Mouse (Mus musculus): ENCODE measurements at regions not wholly inside any gene's neighbourhood (a gene's known extent, or its start where the extent isn't known, plus 50 kb on each side); places are given as distances from the start of the nearest gene placed in this dataset.

- no peak overlapping the region for H3K27ac ChIP-seq (ENCODE audit: low read length)
- H3K27me3 ChIP-seq (ENCODE audit: control insufficient read depth, insufficient read depth, low read length): no peaks in the 10 kb centered on the region
- ATAC-seq (ENCODE audit: insufficient number of reproducible peaks, insufficient read depth, low FRiP score, low read depth): no peak
- H3K36me3 ChIP-seq (ENCODE audit: control insufficient read depth, insufficient read depth, low read length): no peaks in the 10 kb centered on the region
- H3K4me2 ChIP-seq (replicated peaks; ENCODE audit: low read depth, low read length): no peak overlapping the region
- no peak overlapping the region for H3K4me3 ChIP-seq (ENCODE audit: low read depth, low read length)
- WGBS: 81% methylated on average over 7 of the region's 7 CpGs
- no peaks in the 10 kb centered on the region for H3K4me1 ChIP-seq (ENCODE audit: control insufficient read depth, insufficient read depth, low read length)
- H3K9ac ChIP-seq (replicated peaks; ENCODE audit: low read depth, low read length): no peak overlapping the region
- H3K9me3 ChIP-seq (ENCODE audit: control insufficient read depth, low read depth, low read length): no peaks in the 10 kb centered on the region
These were observed 262.4 kb downstream of the Foxo1 start for GRCm38 (mm10) chr3:52530406-52530970.

- WGBS: 50% methylated on average over 6 of the region's 6 CpGs
- Histone ChIP-seq H3K27me3 (ENCODE audit: control insufficient read depth, insufficient read depth, low read length) (no peaks in the 10 kb centered on the region), H3K4me2 (replicated peaks; ENCODE audit: low read depth, low read length) (no peak overlapping the region), H3K27ac (ENCODE audit: low read length) (no peak overlapping the region), H3K9ac (replicated peaks; ENCODE audit: low read depth, low read length) (no peak overlapping the region), H3K9me3 (ENCODE audit: control insufficient read depth, low read depth, low read length) (no peaks in the 10 kb centered on the region), H3K36me3 (ENCODE audit: control insufficient read depth, insufficient read depth, low read length) (no peaks in the 10 kb centered on the region), H3K4me3 (ENCODE audit: low read depth, low read length) (no peak overlapping the region), H3K4me1 (ENCODE audit: control insufficient read depth, insufficient read depth, low read length) (no peaks in the 10 kb centered on the region)
- ATAC-seq (ENCODE audit: insufficient number of reproducible peaks, insufficient read depth, low FRiP score, low read depth): no peak
These were observed 261.0 kb downstream of the Foxo1 start for GRCm38 (mm10) chr3:52529136-52529535.

- Histone ChIP-seq H3K36me3 (ENCODE audit: control insufficient read depth, insufficient read depth, low read length) (no peaks in the 10 kb centered on the region), H3K9me3 (ENCODE audit: control insufficient read depth, low read depth, low read length) (no peaks in the 10 kb centered on the region), H3K27me3 (ENCODE audit: control insufficient read depth, insufficient read depth, low read length) (no peaks in the 10 kb centered on the region), H3K4me3 (ENCODE audit: low read depth, low read length) (no peak overlapping the region), H3K4me1 (ENCODE audit: control insufficient read depth, insufficient read depth, low read length) (no peaks in the 10 kb centered on the region), H3K9ac (replicated peaks; ENCODE audit: low read depth, low read length) (no peak overlapping the region), H3K27ac (ENCODE audit: low read length) (no peak overlapping the region), H3K4me2 (replicated peaks; ENCODE audit: low read depth, low read length) (no peak overlapping the region)
- ATAC-seq (ENCODE audit: insufficient number of reproducible peaks, insufficient read depth, low FRiP score, low read depth): no peak
- WGBS: 85% methylated on average over 7 of the region's 7 CpGs
These were observed 260.4 kb downstream of the Foxo1 start for GRCm38 (mm10) chr3:52528521-52528920.

- H3K4me3 ChIP-seq (ENCODE audit: low read depth, low read length): no peak overlapping the region
- 0 out of 2 replicates have a peak, but pooled peaks cover 4% of the 10 kb centered on the region for H3K4me1 ChIP-seq (ENCODE audit: control insufficient read depth, insufficient read depth, low read length)
- H3K27ac ChIP-seq (ENCODE audit: low read length): no peak overlapping the region
- no peak overlapping the region for H3K9ac ChIP-seq (replicated peaks; ENCODE audit: low read depth, low read length)
- H3K9me3 ChIP-seq (ENCODE audit: control insufficient read depth, low read depth, low read length): no peaks in the 10 kb centered on the region
- H3K4me2 ChIP-seq (replicated peaks; ENCODE audit: low read depth, low read length): no peak overlapping the region
- no peaks in the 10 kb centered on the region for H3K27me3 ChIP-seq (ENCODE audit: control insufficient read depth, insufficient read depth, low read length)
- WGBS: 74% methylated on average over 3 of the region's 3 CpGs
- no peak for ATAC-seq (ENCODE audit: insufficient number of reproducible peaks, insufficient read depth, low FRiP score, low read depth)
- no peaks in the 10 kb centered on the region for H3K36me3 ChIP-seq (ENCODE audit: control insufficient read depth, insufficient read depth, low read length)
These were observed 259.6 kb downstream of the Foxo1 start for GRCm38 (mm10) chr3:52527781-52528180.

- H3K4me2 ChIP-seq (replicated peaks; ENCODE audit: low read depth, low read length): no peak overlapping the region
- H3K27ac ChIP-seq (ENCODE audit: low read length): no peak overlapping the region
- H3K9ac ChIP-seq (replicated peaks; ENCODE audit: low read depth, low read length): no peak overlapping the region
- ATAC-seq (ENCODE audit: insufficient number of reproducible peaks, insufficient read depth, low FRiP score, low read depth): no peak
- H3K4me3 ChIP-seq (ENCODE audit: low read depth, low read length): no peak overlapping the region
- 41% methylated on average over 14 of the region's 14 CpGs for WGBS
- no peaks in the 10 kb centered on the region for H3K36me3 ChIP-seq (ENCODE audit: control insufficient read depth, insufficient read depth, low read length)
- H3K27me3 ChIP-seq (ENCODE audit: control insufficient read depth, insufficient read depth, low read length): no peaks in the 10 kb centered on the region
- no peaks in the 10 kb centered on the region for H3K9me3 ChIP-seq (ENCODE audit: control insufficient read depth, low read depth, low read length)
- 0 out of 2 replicates have a peak, but pooled peaks cover 4% of the 10 kb centered on the region for H3K4me1 ChIP-seq (ENCODE audit: control insufficient read depth, insufficient read depth, low read length)
These were observed 259.0 kb downstream of the Foxo1 start for GRCm38 (mm10) chr3:52527010-52527754.

- Histone ChIP-seq H3K27ac (ENCODE audit: low read length) (no peak overlapping the region; the same call in 1 of the 2 replicates), H3K4me3 (ENCODE audit: low read depth, low read length) (no peak overlapping the region), H3K4me2 (replicated peaks; ENCODE audit: low read depth, low read length) (no peak overlapping the region), H3K9ac (replicated peaks; ENCODE audit: low read depth, low read length) (no peak overlapping the region), H3K27me3 (ENCODE audit: control insufficient read depth, insufficient read depth, low read length) (no peaks in the 10 kb centered on the region), H3K36me3 (ENCODE audit: control insufficient read depth, insufficient read depth, low read length) (no peaks in the 10 kb centered on the region), H3K9me3 (ENCODE audit: control insufficient read depth, low read depth, low read length) (no peaks in the 10 kb centered on the region), H3K4me1 (ENCODE audit: control insufficient read depth, insufficient read depth, low read length) (0 out of 2 replicates have a peak, but pooled peaks cover 4% of the 10 kb centered on the region)
- WGBS: 76% methylated on average over 12 of the region's 12 CpGs
- ATAC-seq (ENCODE audit: insufficient number of reproducible peaks, insufficient read depth, low FRiP score, low read depth): no peak
These were observed 254.8 kb downstream of the Foxo1 start for GRCm38 (mm10) chr3:52522886-52523285.

GRCm38 (mm10) chr3:52520609-52520947 lies 252.4 kb downstream of the Foxo1 start:
- no peaks in the 10 kb centered on the region for H3K9me3 ChIP-seq (ENCODE audit: control insufficient read depth, low read depth, low read length)
- no peak overlapping the region for H3K4me3 ChIP-seq (ENCODE audit: low read depth, low read length)
- no peak overlapping the region for H3K4me2 ChIP-seq (replicated peaks; ENCODE audit: low read depth, low read length)
- H3K9ac ChIP-seq (replicated peaks; ENCODE audit: low read depth, low read length): no peak overlapping the region
- 50% methylated on average over 4 of the region's 4 CpGs for WGBS
- no peaks in the 10 kb centered on the region for H3K27me3 ChIP-seq (ENCODE audit: control insufficient read depth, insufficient read depth, low read length)
- H3K4me1 ChIP-seq (ENCODE audit: control insufficient read depth, insufficient read depth, low read length): 0 out of 2 replicates have a peak, but pooled peaks cover 4% of the 10 kb centered on the region
- H3K36me3 ChIP-seq (ENCODE audit: control insufficient read depth, insufficient read depth, low read length): no peaks in the 10 kb centered on the region
- no peak for ATAC-seq (ENCODE audit: insufficient number of reproducible peaks, insufficient read depth, low FRiP score, low read depth)
- no peak overlapping the region for H3K27ac ChIP-seq (ENCODE audit: low read length)

GRCm38 (mm10) chr3:52519910-52520608 lies 251.9 kb downstream of the Foxo1 start:
- no peak for ATAC-seq (ENCODE audit: insufficient number of reproducible peaks, insufficient read depth, low FRiP score, low read depth)
- no peaks in the 10 kb centered on the region for H3K27me3 ChIP-seq (ENCODE audit: control insufficient read depth, insufficient read depth, low read length)
- no peak overlapping the region for H3K9ac ChIP-seq (replicated peaks; ENCODE audit: low read depth, low read length)
- no peak overlapping the region for H3K27ac ChIP-seq (ENCODE audit: low read length)
- 0 out of 2 replicates have a peak, but pooled peaks cover 4% of the 10 kb centered on the region for H3K4me1 ChIP-seq (ENCODE audit: control insufficient read depth, insufficient read depth, low read length)
- WGBS: 68% methylated on average over 22 of the region's 22 CpGs
- H3K36me3 ChIP-seq (ENCODE audit: control insufficient read depth, insufficient read depth, low read length): no peaks in the 10 kb centered on the region
- H3K9me3 ChIP-seq (ENCODE audit: control insufficient read depth, low read depth, low read length): no peaks in the 10 kb centered on the region
- H3K4me2 ChIP-seq (replicated peaks; ENCODE audit: low read depth, low read length): no peak overlapping the region
- H3K4me3 ChIP-seq (ENCODE audit: low read depth, low read length): no peak overlapping the region

Data from stomach, embryonic 14.5 days (tissue).